Mouse (Mus musculus) gastrocnemius, adult 8-10 months (tissue): ENCODE measurements around the gene 5031439G07Rik. TPM values are rescaled to one million over a fixed set of nuclear protein-coding genes. Genes with fewer than 3 reads are reported as not detected.
A peak's percentile ranks its signal among the peaks of the same experiment; 100 is the strongest.

Source experiments
- DNase-seq, 2 experiments: peaks; one replicate each; pipeline ENCODE4 v3.0.0; 2022; ENCODE audit warnings: low spot score in 2 of 2
- total RNA-seq, 4 experiments: library from RNA; stranded (reverse); gene quantifications; 2 replicates each; pipeline ENCODE4 v1.2.4; 2022

The 5031439G07Rik gene
- total RNA-seq, 4 experiments from 2014 or later = 103 to 132 (median 110) TPM

DNA sequence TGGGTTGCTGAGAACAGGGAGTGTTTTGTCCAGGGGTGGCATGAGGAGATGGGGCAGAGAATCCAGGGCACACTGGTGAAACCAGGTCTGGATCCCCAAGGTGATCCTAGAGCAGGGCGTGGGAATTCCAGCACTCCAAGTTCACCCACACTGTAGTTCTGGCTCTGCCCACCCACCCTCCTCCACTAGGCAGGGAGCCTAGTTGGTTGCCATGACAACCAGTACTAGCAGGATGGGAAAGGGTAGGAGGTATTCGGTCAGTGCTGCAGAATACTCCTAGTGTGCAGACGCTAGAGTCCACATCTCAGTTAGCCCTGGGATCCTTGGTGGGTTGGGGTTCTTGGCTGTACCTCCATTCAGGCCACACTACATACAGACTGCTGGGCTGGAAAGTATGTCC is 30.5 kb downstream of the 5031439G07Rik start:
- DNase-seq = no peak

DNA sequence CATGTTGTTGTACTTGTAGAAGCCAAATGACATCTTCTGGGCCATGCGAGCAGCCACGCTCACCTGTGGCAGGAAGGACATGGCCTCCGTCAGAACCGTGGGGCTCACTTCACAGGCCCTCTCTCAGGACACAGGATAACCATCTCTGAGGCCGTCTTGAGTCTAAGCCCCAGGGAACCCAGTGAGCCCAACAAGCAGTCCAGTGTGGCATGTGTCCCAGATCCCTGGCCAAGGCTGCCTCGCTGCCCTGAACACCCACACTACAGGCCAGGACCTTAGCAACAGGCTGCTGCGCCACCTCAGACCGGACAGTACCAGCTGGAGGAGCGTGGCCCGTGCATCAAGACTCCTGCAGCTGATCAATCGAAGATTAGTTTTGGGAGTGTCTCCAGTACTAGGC is 35.1 kb downstream of the 5031439G07Rik start:
- DNase-seq = no peak

DNA sequence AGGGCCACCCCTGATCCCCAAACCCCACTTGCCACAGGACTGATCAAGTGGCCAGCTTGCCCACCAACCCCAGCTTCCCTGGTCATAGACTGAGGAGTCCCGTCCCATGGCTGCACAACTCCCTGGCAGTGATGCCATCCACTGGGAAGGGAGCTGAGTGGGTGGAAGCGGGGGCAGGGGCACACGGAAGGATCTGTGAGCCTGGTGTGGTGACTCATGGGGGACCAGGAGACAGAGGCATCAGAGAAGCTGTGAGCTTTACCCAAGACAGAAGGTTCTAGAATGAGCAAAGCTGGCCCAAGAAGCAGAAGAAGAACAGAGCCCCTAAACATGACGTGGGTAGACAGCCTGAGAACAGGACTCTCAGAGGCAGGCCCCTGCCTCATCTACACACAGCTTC is 38.3 kb downstream of the 5031439G07Rik start:
- DNase-seq = no peak

DNA sequence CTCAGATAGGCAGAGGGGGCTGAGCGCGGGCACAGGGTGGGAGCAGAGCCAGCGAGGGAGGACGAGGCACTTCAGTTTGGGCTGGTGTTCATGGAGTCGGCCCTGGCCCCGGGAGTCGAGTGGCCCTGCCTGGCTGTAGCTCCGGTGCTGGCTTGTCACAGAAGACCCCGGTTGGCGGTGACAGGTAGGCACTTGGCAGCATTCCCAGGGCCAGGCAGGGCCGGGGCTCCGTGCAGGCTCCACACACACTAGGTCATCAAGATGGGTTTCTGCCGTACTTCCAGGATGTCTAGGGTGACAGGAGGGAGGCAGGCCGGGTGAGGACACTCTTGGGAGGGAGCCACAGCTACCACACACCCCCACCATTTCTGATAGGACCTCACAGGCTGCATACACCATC is 39.4 kb downstream of the 5031439G07Rik start:
- no peak for DNase-seq

DNA sequence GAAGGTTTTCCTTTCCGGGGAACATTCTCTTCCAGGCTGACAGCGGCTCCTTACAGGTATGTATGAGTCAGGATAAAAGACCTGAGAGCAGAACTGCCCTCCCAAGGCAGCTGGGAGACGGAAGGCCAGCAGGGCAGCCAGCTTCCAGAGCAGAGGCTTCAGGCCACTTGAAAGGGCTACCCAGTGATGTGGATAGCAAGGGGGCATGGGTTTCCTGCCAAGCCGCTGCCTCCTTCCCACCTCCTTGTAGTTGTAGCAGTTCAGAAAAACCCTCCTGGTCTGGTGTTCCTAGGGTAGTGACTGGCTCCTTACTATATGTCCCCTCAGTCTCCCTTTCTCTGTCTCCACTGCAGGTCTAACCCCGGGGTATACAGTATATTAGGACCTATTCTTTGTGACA is 44.0 kb downstream of the 5031439G07Rik start:
- no peak for DNase-seq

DNA sequence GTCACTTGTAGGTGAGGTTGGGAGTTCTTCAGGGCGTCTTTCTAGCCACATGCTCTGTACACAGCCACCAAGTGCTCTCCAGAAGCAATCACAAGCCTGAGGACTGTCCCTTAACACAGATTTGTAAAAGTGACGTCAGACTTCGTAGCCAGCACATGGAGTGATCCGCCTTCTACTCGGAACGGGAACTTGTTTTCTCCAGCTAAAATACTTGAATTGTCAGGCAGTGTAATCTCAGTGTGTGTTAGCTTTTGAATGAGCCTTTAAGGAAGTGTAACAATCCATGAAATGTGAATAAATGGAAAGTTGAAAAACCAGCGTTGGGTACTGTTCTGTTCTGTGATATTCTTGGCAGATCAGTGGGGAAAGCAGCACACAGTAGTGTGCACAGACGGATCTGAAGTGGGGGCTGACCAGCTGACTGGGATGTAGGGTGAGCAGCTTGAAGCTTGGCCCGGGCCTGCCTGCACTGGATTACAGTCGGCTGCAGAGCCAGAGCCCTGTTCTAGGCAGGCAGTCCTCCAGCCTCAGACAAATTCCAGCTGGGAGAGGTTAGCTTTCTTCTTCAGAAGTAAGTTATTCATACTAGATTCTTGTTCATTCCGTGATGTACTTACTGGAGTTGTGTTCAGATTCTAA is 45.6 kb downstream of the 5031439G07Rik start:
- no peak for DNase-seq

DNA sequence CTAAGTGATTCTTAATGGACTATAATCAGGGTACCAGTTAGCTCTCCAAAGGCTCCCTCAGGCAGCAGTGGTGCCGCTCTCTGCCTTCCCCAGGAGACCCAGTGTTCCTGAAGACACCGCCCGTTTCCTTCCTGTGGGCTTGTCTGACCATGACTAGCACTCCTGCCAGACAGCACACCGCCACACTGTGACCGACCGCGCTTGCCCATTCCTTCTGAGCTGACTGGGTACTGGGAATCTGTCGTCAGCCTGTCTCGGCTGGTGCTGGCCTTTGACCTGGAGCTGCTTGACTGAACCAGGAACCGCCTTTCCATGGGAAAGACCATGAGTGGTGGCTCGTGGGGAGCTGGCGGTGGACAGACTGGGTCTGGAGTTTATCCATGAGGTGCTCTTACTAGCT is 48.2 kb downstream of the 5031439G07Rik start:
- no peak for DNase-seq

DNA sequence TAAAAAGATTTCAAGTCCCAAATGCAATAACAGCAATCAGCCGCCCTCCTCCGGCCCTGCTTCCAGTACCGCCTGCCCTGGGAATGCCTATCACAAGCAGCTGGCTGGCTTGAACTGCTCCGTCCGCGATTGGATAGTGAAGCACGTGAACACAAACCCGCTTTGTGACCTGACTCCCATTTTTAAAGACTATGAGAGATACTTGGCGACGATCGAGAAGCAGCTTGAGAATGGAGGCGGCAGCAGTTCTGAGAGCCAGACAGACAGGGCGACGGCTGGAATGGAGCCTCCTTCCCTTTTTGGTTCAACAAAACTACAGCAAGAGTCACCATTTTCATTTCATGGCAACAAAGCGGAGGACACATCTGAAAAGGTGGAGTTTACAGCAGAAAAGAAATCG is 53.5 kb downstream of the 5031439G07Rik start:
- no peak for DNase-seq

DNA sequence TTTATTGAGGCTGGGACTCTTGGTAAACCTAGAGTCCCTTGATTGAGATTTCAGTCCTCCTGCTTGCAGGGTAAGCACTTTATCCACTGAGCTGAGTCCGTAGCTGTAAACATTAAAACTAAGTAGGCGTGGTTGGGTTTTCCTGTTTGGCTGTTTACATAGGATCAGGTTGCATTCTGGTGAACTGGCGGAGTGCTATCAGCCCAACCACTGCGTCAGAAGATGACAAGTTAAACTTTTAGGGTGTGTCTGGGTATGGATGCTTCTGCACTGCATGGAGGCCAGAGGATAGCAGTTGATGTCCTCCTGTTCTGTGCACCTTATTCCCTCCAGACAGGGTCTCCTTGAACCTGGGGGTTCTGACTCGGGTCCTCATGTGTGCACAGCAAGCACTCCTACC is 56.0 kb downstream of the 5031439G07Rik start:
- DNase-seq = no peak

DNA sequence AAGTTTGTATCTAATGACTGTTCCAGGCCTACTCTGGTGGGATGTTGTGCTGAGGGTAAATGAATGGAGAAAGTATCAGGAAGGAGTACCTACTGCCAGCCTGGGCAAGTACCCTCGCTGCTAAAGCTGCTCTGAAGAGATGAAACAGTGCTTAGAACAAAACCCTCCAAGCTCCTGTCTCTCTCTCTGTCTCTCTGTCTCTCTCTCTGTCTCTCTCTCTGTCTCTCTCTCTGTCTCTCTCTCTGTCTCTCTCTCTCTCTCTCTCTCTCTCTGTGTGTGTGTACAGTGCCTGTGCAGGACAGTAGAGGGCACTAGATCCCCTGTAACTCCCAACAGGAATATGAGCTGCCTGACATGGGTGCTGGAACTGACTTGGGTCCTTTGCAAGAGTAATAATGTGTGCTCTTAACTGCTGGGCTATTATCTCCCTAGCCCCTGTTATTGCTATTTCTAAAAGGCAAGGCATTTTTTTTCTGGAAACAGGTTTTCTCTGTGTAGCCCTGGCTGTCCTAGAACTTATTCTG is 62.8 kb downstream of the 5031439G07Rik start:
- no peak for DNase-seq

DNA sequence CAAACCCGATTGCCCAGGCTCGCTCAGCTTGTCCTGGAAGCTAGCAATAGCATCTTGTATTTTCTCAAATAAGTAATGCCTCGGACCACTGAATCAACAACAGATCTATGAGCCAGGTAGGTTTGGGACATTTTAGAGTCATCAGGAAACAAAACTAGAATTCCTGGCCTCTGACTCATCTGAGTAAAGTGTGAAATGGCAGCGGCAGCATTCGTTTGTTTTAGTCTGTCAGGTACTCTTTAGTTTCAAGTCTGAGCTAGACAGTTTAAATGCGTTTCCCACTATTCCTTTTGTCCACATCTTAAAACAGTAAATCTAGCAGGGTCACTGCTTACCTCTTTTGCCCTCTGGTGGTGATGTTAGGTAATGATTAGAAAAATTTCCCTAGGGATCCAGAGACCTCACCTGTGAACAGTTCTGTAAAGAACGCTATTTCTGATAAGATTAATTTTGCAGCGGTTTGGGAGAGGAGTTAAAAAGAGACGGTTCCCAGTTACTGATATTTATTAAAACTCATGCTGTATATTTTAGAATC is 63.5 kb downstream of the 5031439G07Rik start:
- no peak for DNase-seq

DNA sequence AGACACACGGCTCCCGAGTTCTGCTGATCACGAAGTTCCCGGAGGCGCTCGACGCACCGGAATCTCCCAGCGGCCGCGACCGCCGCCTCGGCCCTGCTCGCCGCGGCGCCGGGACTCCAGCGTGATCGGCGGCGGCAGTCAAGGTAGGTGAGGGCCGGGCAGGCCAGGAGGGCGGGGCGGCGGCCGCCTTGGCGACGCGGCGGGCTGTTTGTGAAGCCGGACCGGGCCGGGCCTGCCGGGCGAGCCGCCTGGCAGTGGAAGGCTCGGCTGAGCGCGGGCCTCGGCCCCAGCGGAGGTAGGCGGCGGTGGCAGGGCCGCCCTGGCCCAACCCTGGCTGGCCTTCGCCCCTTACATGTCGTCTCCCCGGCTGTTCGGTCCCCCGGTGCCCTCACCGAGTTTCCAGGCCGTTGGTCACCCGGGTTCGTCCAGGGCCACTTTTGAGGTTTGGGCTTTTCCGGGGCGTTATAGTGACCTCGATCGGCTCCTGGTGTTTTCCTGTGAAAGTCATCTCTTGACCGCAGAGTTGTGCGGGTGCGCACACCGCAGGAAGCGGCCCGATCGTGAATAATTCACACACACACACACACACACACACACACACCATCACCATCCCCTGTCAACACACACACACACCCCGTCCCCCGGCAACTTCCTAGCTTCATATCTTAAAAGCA is 64.7 kb downstream of the 5031439G07Rik start:
- peak in 1 of 2 experiments; percentile 57 for DNase-seq

DNA sequence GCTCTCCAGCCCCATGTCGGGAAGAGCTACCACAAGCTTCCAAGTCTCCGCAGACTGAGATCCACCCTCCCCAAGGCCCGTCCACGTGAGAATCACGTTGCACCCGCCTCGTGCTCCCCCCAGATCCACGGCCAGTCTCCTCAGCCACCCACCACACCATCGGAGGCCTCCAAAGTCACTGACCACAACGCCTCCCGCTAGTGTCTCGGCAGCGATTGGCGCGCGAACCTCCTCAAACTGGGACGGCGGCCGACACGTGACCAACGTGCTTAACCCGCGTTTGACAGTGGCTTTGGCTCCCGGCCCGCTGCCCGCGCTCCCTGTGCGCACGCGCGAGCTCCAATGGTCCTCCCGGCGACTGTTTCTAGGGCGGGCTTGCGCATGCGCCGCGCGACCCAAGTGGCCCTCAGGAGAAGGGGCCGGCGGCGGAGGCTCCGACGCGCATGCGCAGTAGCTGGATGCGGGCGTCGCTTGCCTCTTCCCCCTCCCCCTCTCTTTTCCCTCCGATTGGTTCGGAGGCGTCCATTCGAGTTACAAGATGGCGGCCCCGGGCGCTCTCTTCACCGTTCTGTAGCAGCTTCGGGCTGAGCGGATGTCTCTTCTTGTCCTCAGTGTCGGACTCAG is 65.4 kb downstream of the 5031439G07Rik start, which contains the start of gene Nup50:
Nup50 (plus strand) TSS at position 528 of the 624 bp plus-strand sequence.
- DNase-seq = peak; percentile 100

DNA sequence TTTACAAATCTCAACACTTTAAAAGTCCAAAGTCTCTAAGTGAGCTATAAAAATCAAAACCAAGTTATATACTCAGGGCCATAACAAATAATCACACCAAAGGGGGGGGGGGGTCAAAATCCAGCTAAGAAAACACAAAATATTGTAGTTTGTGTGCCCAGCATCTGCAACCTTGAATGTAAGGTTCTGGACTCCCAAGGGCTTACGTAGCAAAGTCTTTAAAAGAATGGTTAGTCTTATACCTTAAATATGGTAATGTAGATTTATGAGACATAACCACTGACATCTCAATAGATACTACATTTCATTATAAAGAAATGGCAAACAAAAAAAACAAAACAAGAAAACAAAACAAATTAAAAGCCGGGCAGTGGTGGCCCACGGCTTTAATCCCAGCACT is 68.4 kb downstream of the 5031439G07Rik start, which contains the start of gene Gm29666:
Gm29666 (minus strand) TSS at position 101 of the 400 bp plus-strand sequence.
- DNase-seq = no peak

DNA sequence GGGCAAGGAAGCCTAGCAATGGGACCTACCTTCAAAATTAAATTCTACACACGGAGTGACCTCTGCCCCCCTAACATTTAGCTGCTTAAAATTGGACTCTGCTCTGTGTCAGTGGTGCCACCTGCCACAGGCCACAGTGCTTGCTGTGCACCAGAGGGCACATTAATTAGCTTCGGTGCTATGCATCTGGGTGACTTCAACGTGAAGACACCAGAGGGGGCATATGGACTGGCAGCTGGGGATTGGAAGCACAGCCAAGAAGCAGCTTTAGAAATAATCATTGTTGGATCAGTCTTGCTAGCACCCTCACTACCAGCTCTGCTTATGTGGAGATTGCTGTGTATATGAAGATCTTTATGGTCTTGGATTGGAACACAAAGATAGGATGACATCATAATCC is 75.2 kb downstream of the 5031439G07Rik start:
- no peak for DNase-seq

DNA sequence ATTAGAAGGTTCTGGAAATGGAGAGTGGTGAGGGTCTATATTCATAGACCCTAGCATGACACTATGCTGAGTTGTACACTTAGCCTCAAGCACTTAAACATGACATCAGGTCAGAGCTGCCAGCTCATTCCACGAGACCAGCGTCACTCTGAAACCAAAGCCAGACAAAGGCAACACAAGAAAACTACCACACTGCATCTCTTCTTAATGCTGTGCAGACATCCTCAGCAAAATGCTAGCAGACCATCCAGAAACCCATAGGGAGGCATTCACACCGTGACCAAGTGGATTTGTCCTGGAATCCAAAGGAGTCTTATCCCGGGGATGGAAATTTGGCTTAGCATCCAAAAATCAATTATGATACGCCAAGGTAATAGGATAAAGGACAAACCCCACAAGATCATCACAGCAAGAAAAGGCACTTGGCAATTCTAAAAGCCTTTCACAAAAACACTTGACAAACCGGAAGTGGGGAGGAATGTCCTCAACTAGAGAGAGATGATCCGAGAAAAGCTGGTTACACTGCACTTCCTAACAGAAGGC is 84.4 kb downstream of the 5031439G07Rik start:
- no peak for DNase-seq

DNA sequence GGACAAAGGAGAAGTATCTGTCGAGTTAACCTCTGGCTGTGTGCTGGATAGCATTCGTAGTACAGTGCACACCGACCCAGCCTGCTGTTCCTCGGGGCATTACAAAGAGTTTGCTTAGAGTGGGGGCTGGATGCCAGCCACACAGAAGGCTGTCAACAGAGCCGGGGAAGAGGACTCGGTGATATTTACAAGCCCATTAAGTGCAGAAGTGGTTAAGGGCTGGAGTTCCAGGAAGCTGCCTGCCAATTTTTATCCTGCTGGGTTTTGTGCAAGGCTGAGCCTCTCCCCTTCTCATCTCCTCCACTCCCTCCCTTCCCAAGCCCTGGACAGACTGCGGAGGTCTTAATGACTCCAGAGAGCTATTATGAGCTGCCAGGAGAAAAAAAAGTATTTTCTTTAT is 90.3 kb downstream of the 5031439G07Rik start:
- DNase-seq = no peak

DNA sequence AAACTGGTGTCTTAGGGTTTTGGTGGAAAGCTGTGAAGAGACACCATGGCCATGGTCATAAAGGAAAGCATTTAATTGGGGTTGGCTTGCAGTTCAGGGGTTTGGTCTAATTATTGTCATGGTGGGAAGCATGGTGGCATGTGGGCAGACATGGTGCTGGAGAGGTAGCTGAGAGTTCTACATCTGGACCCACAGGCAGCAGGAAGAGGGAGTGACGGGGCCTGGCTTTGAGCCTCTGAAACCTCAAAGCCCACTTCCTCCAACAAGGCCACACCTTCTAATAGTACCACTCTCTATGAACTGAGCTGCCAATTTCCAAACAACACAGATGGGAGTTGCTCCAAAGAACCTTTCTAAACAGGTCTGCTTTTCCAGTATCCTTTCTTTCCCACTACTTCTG is 91.7 kb downstream of the 5031439G07Rik start:
- DNase-seq = no peak

DNA sequence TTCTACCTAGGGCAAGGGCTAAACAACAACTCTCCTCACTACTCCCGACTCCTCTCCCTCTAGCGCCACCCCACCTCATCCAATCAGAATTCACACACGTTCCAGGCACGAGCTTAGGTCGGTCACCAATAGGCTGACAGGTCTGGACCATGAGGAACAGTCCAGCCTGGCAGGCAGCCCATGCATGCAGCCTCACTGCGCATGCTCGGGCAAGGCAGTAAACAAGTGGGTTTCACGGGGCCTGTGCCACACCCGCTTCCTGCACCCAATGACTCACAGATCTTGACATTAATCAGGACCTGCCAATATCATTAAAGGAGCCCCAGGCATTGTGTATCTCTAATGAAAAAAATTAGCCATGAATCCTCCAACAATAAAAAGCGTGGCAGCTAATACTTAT is 92.1 kb downstream of the 5031439G07Rik start:
- DNase-seq = peak in 1 of 2 experiments; percentile 7
